Mouse (Mus musculus) brain, embryonic 14.5 days (tissue): ENCODE measurements at regions not wholly inside any gene's neighbourhood (a gene's known extent, or its start where the extent isn't known, plus 50 kb on each side); places are given as distances from the start of the nearest gene placed in this dataset.

ENCODE experiments used
- DNase-seq: peaks from one replicate; pipeline ENCODE4 v3.0.0-alpha.2; 2011; ENCODE audit warnings: low read depth
- CTCF ChIP-seq: fragments of 200-500 bp; IDR thresholded peaks from 2 replicates; pipeline ENCODE4 v1.5.1; 2012; ENCODE audit warnings: inconsistent platforms, mild to moderate bottlenecking, moderate library complexity, borderline replicate concordance; ENCODE audit not compliant: insufficient read depth, insufficient read length; ENCODE audit errors: extremely low read depth
- POLR2A ChIP-seq: fragments of 200-500 bp; IDR thresholded peaks from 2 replicates; pipeline ENCODE4 v1.6.1; 2012; ENCODE audit warnings: mild to moderate bottlenecking, inconsistent platforms, borderline replicate concordance; ENCODE audit not compliant: poor library complexity, insufficient read depth, insufficient read length, severe bottlenecking; ENCODE audit errors: extremely low read depth

DNA sequence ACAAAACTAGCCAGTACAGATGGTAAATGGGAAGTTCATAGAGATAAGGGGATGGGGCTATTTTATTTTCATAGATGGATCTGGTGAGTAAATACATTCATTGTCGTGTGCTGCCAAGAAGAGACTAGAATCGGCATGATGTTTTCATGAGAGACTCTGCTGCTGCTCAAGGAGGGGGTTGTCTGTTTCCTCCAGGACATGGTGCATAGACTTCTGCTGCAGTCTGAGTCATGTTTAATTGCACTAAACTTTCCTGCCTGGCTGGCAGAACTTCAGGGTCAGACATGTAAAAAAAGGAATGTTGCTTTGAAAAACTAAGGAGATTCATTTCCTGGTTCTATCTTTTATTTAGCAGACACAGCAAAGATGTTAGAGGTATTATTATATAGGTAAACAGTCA lies 100.9 kb upstream of the B430305J03Rik start:
- TF ChIP-seq POLR2A (no peak), CTCF (no peak)
- DNase-seq: no peak

DNA sequence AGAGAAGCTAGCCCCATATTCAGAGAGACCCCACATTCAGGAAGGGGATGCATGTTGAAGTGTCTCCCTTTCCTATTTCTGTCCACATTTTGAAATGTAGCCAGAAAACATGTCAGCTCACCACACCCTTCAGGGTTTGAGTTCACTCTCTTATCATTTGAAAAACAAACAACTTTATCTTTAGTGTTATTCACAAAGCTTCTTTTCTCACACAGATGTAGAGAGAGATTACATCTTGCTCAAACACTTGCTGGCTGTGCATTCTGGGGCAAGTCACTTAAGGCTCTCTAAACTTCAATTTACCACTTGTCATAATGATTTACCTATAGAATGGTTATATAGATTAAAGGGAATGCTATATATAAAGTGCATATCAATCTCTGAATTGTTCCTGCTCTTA lies 94.3 kb upstream of the B430305J03Rik start:
- no peak for DNase-seq
- TF ChIP-seq POLR2A (no peak), CTCF (no peak)

DNA sequence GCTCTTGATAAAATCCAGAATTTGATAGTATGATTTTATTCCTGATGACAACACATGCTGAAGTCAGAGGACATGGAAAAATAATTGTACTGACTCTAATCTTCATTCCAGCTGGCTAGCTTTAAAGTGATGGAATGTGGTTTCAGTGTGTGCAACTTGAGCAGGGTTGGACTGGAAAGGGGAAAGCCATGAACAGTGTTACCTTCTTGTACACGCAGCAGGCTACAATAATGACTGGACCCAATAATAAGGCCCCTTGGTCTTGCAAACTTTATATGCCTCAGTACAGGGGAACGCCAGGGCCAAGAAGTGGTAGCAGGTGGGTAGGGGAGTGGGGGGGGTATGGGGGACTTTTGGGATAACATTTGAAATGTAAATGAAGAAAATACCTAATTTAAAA lies 90.8 kb upstream of the B430305J03Rik start:
- DNase-seq: no peak
- TF ChIP-seq POLR2A: no peak
- TF ChIP-seq CTCF: no peak

DNA sequence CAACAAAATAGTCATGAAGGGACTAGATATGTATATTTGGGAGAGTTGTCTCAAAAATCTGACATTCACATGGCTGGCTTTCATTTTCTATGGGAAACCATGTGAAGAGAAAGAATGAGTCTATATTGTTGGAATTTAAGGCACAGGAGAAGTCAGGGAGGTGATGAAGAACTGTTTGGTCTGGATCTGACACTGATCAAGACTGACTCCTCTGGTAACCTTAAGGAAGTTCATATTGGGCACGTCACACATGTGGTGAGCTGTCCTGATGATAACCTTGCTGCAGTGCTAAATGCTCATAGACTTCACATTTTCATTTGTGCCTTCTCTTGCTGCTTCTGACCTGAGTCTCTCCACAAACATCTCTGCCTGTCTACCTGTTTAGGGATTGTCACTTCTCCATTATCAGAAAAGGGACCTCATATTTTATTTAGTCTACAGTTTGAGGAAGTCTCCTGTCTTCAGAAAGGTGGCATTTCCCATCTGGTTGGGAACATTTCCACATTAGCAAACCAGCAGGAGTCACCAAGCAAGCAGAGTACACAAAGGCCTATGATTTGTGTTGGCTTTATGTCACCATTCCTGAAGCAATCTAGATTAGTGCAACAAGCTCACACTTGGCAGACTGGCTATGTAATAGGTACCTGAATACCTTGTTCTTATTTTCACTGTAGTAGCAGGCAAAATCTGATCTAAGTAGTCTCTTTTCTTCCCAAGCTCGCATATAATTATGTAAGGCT lies 76.4 kb upstream of the B430305J03Rik start:
- TF ChIP-seq POLR2A (no peak), CTCF (no peak)
- DNase-seq: no peak

DNA sequence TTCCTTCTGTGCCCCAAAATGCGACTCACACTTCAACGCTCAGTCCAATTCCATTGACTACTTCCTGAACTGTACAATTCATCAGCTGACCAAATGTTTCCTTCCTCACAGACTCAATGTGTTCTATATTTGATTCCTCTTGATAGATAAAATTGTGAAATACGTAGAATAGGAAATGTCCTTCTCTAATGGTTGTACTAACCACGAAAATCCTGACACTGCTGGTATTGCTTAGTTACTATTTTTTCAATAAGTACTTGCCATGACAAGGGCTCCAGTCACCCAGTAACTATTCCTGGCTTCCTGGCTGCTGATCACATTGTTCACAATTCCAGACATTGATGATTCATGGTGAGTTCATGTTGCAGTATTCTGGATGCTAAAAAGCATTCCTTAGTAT lies 75.7 kb upstream of the B430305J03Rik start:
- TF ChIP-seq POLR2A: no peak
- no peak for DNase-seq

DNA sequence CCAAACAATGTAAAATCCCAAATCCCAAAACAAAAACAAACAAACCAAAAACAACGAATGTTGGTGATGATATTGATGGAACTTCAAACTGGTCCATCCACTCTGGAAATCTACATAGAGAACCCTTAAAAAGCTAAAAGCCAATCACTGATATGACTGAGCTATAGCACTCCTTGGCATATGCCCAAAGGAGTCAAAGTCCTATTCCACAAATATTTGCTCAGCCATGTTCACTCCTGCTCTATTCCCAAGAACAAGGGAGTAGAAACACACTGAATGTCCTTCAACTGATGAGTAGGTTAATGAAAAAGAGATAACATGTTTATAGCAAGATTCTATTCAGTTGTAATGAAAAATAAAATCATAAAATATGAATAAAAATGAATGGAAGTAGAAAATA lies 63.0 kb upstream of the B430305J03Rik start:
- no peak for TF ChIP-seq POLR2A
- TF ChIP-seq CTCF: no peak
- DNase-seq: no peak

DNA sequence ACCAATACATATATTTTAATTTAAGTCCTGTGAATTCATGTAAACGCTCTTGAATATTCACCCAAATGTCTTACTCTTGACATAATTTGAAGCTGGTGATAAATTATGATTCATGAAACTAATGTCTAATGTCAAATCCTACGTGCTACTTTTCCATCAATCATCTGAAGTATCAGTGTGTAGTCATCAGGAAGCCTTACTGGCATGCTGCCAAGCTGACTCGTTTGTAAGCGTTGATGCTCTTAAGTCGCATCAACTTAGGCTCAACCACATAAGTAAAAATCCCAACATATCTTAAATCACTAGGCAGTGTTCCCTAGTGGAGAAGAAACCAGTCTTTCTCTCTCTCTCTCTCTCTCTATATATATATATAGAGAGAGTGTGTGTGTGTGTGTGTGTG lies 58.2 kb upstream of the B430305J03Rik start:
- DNase-seq: peak; percentile 73
- TF ChIP-seq POLR2A: no peak
- no peak for TF ChIP-seq CTCF

DNA sequence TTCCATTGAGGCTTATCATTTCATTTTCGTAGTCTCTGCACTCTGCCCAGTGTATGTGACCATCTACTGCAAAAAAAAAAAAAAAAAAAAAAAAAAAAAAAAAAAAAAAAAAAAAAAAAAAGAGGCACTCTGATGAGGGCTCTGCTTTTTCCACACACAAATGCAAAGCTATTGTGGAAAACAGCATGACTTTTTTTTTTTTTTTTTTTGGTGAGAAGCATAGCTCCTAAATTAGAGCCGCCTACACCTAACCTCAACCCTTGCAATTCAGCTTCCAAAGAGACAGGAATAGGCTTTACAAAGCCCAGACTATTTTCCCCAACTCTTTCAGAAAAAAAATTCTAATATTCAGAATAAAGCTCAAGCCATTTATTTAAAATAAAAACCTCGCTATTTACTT lies 54.0 kb upstream of the B430305J03Rik start:
- DNase-seq: no peak
- TF ChIP-seq POLR2A (no peak), CTCF (no peak)

DNA sequence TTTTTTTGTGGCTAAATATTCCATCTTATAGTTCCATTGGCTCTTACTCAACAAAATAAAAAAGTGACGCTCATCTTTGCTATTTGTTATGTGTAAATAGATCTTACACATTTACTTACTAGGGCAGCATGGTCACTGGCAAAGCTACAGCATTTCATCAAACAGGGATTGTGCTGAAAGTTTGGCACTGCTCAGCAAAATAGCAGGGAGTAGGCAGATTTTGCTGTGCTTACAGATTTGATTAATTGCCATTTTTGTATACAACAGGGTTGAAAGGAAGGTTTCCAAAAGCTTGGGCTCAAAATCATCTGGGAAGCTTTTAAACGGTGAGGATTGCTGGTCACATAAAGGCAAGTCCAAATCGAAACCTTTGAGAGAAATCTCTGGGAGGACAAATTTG lies 52.3 kb upstream of the B430305J03Rik start:
- peak; percentile 65 for DNase-seq
- TF ChIP-seq CTCF: no peak
- no peak for TF ChIP-seq POLR2A
